Mouse (Mus musculus): ENCODE data around the gene Tsga10ip. TPM values are rescaled to one million over a fixed set of nuclear protein-coding genes. Genes with fewer than 3 reads are reported as not detected.

Tsga10ip gene
- polyA plus RNA-seq, 2 experiments, result 0.14 TPM; not detected in 1

DNA sequence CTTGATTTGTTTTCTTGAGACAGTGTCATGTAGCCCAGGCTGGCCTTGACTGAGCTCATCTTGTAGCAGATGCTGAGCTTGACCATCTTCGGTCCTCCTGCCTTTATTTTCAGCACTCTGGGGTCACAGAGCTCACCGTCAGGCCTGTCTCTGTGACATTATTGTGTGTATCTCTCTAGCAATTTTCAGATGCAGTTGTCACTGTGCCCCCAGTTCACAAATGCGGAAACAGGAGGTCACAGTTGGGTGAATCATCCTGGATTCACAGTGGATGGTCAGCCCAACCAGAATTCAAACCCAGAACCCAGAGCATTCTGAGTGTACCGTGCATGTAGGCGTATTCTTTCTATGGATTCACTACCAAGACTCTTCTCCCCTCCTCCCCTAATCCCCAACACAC is 43.4 kb upstream of the Tsga10ip start:
- DNase-seq (ENCODE audit: low spot score), result no peak
- ATAC-seq (ENCODE audit: low FRiP score, low read depth), result no peak
- H3K4me3 ChIP-seq (replicated peaks; ENCODE audit: low read length), result no peak overlapping the region
- no peak for TF ChIP-seq POLR2A (IDR thresholded peaks at IDR 0.05; ENCODE audit: borderline replicate concordance, extremely low read depth, insufficient read depth, insufficient read length)
- no peaks in the 10 kb centered on the region for H3K36me3 ChIP-seq (ENCODE audit: control insufficient read depth, insufficient read depth, low read length)
- peaks cover 40% of the 10 kb centered on the region for H3K27me3 ChIP-seq (ENCODE audit: control insufficient read depth, insufficient read depth, low read length)
- WGBS, result 79% methylated on average over 5 of the region's 5 CpGs
- H3K9me3 ChIP-seq (ENCODE audit: control insufficient read depth, low read length), result no peaks in the 10 kb centered on the region
- H3K27ac ChIP-seq (replicated peaks; ENCODE audit: low read depth, low read length), result no peak overlapping the region
- peaks cover 9% of the 10 kb centered on the region for H3K4me1 ChIP-seq (ENCODE audit: control insufficient read depth, insufficient read depth, low read length)
- no peak overlapping the region for H3K9ac ChIP-seq (ENCODE audit: low read depth, low read length, severe bottlenecking)
- no peak overlapping the region for H3K4me2 ChIP-seq (replicated peaks; ENCODE audit: low read depth, low read length, severe bottlenecking)

DNA sequence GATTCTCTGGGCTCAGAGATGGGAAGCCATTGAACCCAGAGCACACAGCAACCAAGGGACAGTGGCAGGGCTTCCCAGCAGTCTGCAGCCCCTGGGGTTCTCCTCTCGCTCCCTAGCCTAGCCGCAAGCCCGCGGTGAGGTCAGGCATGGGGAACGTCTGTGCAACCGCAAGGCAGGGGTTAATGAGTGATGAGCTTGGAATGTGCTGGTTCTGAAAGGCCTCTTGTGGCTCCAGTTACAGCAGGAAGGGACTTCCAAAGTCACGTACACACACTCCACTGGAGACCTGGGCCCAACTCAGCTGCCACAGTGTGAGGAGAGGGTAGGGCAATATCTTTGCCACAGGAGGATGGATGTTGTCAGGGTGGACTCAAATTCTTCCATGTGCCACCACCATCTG is 42.6 kb upstream of the Tsga10ip start:
- WGBS, result 27% methylated on average over 7 of the region's 7 CpGs
- no peak for TF ChIP-seq POLR2A (IDR thresholded peaks at IDR 0.05; ENCODE audit: borderline replicate concordance, extremely low read depth, insufficient read depth, insufficient read length)

DNA sequence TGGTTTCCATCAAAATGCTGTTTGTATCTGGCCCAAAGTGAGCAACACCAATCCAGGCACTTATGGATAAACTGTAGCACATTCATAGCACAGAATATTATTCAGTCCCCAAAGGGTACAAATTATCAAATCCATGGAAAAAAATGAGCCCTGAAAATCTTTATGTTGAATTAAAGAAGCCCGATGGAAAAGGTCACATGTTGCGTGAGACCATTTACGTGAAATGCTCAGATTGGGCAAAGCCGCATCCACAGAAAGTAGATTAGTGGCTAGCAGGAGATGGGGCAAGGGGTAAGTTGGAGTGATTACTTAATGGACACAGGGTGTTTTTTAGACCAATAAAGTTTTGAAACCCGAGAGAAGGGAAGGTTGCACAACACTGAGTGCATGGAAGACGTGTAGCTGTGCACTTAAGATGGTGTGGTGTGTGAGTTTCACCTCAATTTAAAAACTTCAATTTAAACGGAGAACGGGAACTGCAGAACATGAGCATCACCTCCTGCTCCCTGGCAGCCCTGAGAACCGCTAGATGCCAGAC is 42.1 kb upstream of the Tsga10ip start:
- 54% methylated on average over 9 of the region's 9 CpGs for WGBS
- Histone ChIP-seq H3K27ac (replicated peaks; ENCODE audit: low read depth, low read length) (no peak overlapping the region), H3K9ac (ENCODE audit: low read depth, low read length, severe bottlenecking) (no peak overlapping the region), H3K4me1 (ENCODE audit: control insufficient read depth, insufficient read depth, low read length) (peaks cover 9% of the 10 kb centered on the region), H3K4me3 (replicated peaks; ENCODE audit: low read length) (no peak overlapping the region), H3K9me3 (ENCODE audit: control insufficient read depth, low read length) (no peaks in the 10 kb centered on the region; the same call in 1 of the 2 replicates), H3K27me3 (ENCODE audit: control insufficient read depth, insufficient read depth, low read length) (peaks cover 37% of the 10 kb centered on the region), H3K4me2 (replicated peaks; ENCODE audit: low read depth, low read length, severe bottlenecking) (no peak overlapping the region), H3K36me3 (ENCODE audit: control insufficient read depth, insufficient read depth, low read length) (no peaks in the 10 kb centered on the region)
- no peak for ATAC-seq (ENCODE audit: low FRiP score, low read depth)
- TF ChIP-seq POLR2A (IDR thresholded peaks at IDR 0.05; ENCODE audit: borderline replicate concordance, extremely low read depth, insufficient read depth, insufficient read length), result no peak
- no peak for DNase-seq (ENCODE audit: low spot score)

More for the DNA sequence above, 42.6 kb upstream of the Tsga10ip start:
- peaks cover 40% of the 10 kb centered on the region for H3K27me3 ChIP-seq (ENCODE audit: control insufficient read depth, insufficient read depth, low read length)
- no peak overlapping the region for H3K9ac ChIP-seq (ENCODE audit: low read depth, low read length, severe bottlenecking)
- H3K4me1 ChIP-seq (ENCODE audit: control insufficient read depth, insufficient read depth, low read length), result peaks cover 9% of the 10 kb centered on the region
- H3K36me3 ChIP-seq (ENCODE audit: control insufficient read depth, insufficient read depth, low read length), result no peaks in the 10 kb centered on the region
- H3K4me2 ChIP-seq (replicated peaks; ENCODE audit: low read depth, low read length, severe bottlenecking), result no peak overlapping the region
- no peak for ATAC-seq (ENCODE audit: low FRiP score, low read depth)
- no peak for DNase-seq (ENCODE audit: low spot score)
- H3K4me3 ChIP-seq (replicated peaks; ENCODE audit: low read length), result no peak overlapping the region
- no peak overlapping the region for H3K27ac ChIP-seq (replicated peaks; ENCODE audit: low read depth, low read length)
- H3K9me3 ChIP-seq (ENCODE audit: control insufficient read depth, low read length), result no peaks in the 10 kb centered on the region; the same call in 1 of the 2 replicates

DNA sequence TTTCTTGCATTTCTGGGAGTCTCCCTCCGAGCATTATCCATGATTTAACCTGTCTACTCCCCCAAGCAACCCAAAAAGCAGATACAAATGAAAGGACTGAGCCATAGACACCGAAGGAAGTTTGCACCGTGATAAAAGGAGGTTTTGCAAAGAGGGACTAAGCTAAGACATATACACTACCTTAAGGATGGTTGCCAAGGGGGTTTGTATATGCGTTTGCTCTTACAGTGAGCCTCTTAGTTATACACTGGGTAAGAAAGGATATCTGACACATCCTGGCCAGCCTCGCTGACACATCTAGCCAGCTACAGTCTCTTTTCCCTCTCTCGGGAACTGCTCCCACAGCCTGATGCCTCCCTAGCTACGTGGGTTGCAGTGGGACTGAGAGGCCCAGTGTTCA is 31.6 kb upstream of the Tsga10ip start:
- Histone ChIP-seq H3K4me2 (replicated peaks; ENCODE audit: low read depth, low read length, severe bottlenecking) (peak overlapping the region; percentile 61), H3K4me3 (replicated peaks; ENCODE audit: low read length) (no peak overlapping the region), H3K4me1 (ENCODE audit: control insufficient read depth, insufficient read depth, low read length) (peaks cover 14% of the 10 kb centered on the region), H3K9me3 (ENCODE audit: control insufficient read depth, low read length) (no peaks in the 10 kb centered on the region), H3K36me3 (ENCODE audit: control insufficient read depth, insufficient read depth, low read length) (0 out of 2 replicates have a peak, but pooled peaks cover 4% of the 10 kb centered on the region), H3K27ac (replicated peaks; ENCODE audit: low read depth, low read length) (no peak overlapping the region), H3K9ac (ENCODE audit: low read depth, low read length, severe bottlenecking) (no peak overlapping the region), H3K27me3 (ENCODE audit: control insufficient read depth, insufficient read depth, low read length) (no peaks in the 10 kb centered on the region)
- ATAC-seq (ENCODE audit: low FRiP score, low read depth) (no peak), DNase-seq (ENCODE audit: low spot score) (no peak)
- WGBS, result 67% methylated on average over 7 of the region's 7 CpGs
- TF ChIP-seq POLR2A (IDR thresholded peaks at IDR 0.05; ENCODE audit: borderline replicate concordance, extremely low read depth, insufficient read depth, insufficient read length), result no peak

DNA sequence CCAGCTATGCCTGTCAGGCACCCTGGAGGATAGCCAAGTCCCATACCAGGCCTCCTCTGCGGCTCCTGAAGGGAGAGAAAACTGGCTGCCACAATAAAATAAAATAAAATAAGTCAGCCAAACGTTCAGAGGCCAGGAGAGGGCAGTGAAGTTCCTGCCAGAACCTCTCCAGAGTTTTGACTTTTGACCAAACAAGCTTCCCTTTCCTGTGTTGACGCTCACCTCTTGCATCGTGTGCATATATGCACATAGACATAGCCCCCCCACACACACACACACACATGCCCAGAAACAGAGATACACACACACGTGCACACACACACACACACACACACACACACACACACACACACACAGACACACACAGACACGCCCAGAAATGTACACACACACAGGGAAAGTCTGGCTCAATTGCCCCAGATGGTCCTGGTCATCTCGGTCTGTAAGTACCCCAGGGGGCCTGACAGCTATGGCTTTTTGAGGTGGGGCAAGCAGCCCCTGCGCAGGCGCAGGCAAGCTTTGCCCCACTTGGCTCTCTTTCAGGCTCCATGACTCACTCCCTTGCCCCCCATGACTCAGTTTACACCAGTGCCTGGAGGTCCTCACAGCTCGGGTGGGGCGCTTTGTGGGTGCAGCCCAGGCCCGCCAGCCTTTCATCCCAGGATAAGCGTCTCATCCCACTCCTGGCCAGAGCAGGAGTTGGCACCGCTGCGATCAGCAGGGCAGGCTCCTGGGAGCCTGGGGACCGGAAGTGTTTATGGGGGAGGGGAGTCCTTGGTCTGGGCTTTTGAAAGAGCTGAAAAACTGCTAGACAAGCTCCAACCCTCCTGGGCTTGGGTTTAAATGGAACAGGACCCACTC is 30.9 kb upstream of the Tsga10ip start:
- Histone ChIP-seq H3K27me3 (ENCODE audit: control insufficient read depth, insufficient read depth, low read length) (no peaks in the 10 kb centered on the region), H3K4me1 (ENCODE audit: control insufficient read depth, insufficient read depth, low read length) (peaks cover 14% of the 10 kb centered on the region), H3K4me2 (replicated peaks; ENCODE audit: low read depth, low read length, severe bottlenecking) (peak overlapping the region; percentile 61), H3K4me3 (replicated peaks; ENCODE audit: low read length) (peak overlapping the region; percentile 30), H3K9ac (ENCODE audit: low read depth, low read length, severe bottlenecking) (peak overlapping the region; percentile 43; the same call in 1 of the 2 replicates), H3K36me3 (ENCODE audit: control insufficient read depth, insufficient read depth, low read length) (0 out of 2 replicates have a peak, but pooled peaks cover 4% of the 10 kb centered on the region), H3K9me3 (ENCODE audit: control insufficient read depth, low read length) (no peaks in the 10 kb centered on the region), H3K27ac (replicated peaks; ENCODE audit: low read depth, low read length) (peak overlapping the region; percentile 58)
- DNase-seq (ENCODE audit: low spot score), result peak; percentile 75
- 6% methylated on average over 16 of the region's 16 CpGs for WGBS
- no peak for TF ChIP-seq POLR2A (IDR thresholded peaks at IDR 0.05; ENCODE audit: borderline replicate concordance, extremely low read depth, insufficient read depth, insufficient read length)
- peak; percentile 41; the same call in 1 of the 2 replicates for ATAC-seq (ENCODE audit: low FRiP score, low read depth)

Data from limb, embryonic 14.5 days (tissue).